Mouse (Mus musculus): ENCODE measurements around the gene Prokr2. TPM values are rescaled to one million over a fixed set of nuclear protein-coding genes. Genes with fewer than 3 reads are reported as not detected.

The Prokr2 gene
- total and polyA plus RNA-seq, 2 experiments from 2014 or later: 14.0 to 47.7 TPM

DNA sequence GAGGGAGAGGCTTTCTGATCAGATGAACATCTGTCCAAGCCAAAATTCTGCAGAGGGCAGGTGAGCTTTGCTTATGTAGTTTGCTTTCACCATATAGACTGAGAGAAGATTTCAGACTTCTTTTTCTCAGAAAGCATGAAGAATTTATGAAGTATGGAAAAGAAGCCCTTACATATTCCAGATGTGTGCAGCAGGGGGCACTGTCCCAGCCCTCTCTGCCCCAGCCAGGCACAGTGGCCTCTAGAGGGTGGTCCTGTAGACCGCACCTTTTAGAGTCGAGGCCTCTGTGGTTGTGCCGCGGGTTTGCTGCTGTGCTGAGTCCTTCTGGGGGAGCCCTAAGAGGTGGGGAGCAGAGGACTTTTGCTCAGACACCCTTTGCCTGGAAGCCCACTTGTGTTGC lies 79.3 kb downstream of the Prokr2 start:
- Histone ChIP-seq H3K4me3 (ENCODE audit: low read depth, low read length) (no peak overlapping the region), H3K36me3 (ENCODE audit: insufficient read depth) (peaks cover 82% of the 10 kb centered on the region), H3K9me3 (ENCODE audit: low read length) (no peaks in the 10 kb centered on the region), H3K27me3 (ENCODE audit: insufficient read depth, low read length) (no peaks in the 10 kb centered on the region), H3K4me1 (ENCODE audit: insufficient read depth) (no peaks in the 10 kb centered on the region), H3K27ac (ENCODE audit: low read depth, low read length) (no peak overlapping the region), H3K9ac (no peak overlapping the region), H3K4me2 (ENCODE audit: low read depth) (no peak overlapping the region)
- ATAC-seq (peak; percentile 43; the same call in 1 of the 2 replicates), DNase-seq (no peak)
- 58% methylated on average over 4 of the region's 4 CpGs for WGBS
- peak; percentile 59 for TF ChIP-seq CTCF (IDR thresholded peaks at IDR 0.05; ENCODE audit: low read depth)

DNA sequence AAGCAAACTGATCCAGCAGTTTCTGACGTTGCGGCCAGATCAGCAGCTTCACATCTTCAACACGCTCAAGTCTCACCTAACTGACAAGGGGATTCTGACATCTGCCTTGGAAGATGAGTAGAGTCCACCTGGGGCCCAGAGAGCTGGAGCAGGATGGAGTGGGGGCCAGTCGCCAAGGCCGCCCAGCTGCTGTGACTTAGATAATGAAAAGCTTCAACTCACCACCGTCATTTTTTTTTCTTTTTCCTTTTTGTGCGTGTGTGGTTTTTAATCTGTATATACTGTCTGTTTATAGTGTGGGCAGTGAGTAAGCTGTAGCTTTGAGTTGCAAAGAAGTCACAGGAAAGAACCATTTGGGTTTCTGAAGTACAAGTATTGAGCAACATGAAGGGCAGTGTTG lies 80.1 kb downstream of the Prokr2 start:
- Histone ChIP-seq H3K9ac (no peak overlapping the region), H3K36me3 (ENCODE audit: insufficient read depth) (peaks cover 82% of the 10 kb centered on the region), H3K27me3 (ENCODE audit: insufficient read depth, low read length) (no peaks in the 10 kb centered on the region), H3K4me3 (ENCODE audit: low read depth, low read length) (no peak overlapping the region), H3K9me3 (ENCODE audit: low read length) (no peaks in the 10 kb centered on the region), H3K4me1 (ENCODE audit: insufficient read depth) (no peaks in the 10 kb centered on the region), H3K4me2 (ENCODE audit: low read depth) (no peak overlapping the region), H3K27ac (ENCODE audit: low read depth, low read length) (no peak overlapping the region)
- DNase-seq (no peak), ATAC-seq (no peak)
- 96% methylated on average over 7 of the region's 7 CpGs for WGBS
- TF ChIP-seq CTCF (IDR thresholded peaks at IDR 0.05; ENCODE audit: low read depth): no peak

DNA sequence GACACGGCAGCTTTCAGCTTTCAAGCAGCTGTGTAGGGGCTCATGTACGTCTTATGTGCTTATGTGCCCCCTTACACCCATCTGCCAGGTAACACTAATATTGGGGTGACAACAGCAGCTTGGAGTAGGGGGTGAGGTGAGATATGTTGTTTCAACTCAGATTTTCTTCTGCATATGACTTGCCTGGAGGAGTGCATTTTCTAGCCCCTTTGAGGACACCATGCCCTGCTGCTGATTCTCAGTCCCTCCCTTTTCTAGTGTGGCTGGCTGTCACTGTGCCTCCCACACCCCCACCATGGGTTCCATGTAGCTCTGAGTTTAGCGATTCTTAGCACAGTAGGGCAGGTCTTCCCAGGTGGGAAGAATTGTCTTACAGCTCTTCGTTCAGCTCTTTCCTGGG lies 83.8 kb downstream of the Prokr2 start:
- TF ChIP-seq CTCF (IDR thresholded peaks at IDR 0.05; ENCODE audit: low read depth): no peak
- Histone ChIP-seq H3K27ac (ENCODE audit: low read depth, low read length) (no peak overlapping the region), H3K4me2 (ENCODE audit: low read depth) (no peak overlapping the region), H3K9me3 (ENCODE audit: low read length) (no peaks in the 10 kb centered on the region), H3K4me3 (ENCODE audit: low read depth, low read length) (no peak overlapping the region), H3K36me3 (ENCODE audit: insufficient read depth) (peaks cover 85% of the 10 kb centered on the region), H3K27me3 (ENCODE audit: insufficient read depth, low read length) (no peaks in the 10 kb centered on the region), H3K4me1 (ENCODE audit: insufficient read depth) (no peaks in the 10 kb centered on the region), H3K9ac (no peak overlapping the region)
- no peak for ATAC-seq
- no peak for DNase-seq
- 93% methylated on average over 4 of the region's 4 CpGs for WGBS

DNA sequence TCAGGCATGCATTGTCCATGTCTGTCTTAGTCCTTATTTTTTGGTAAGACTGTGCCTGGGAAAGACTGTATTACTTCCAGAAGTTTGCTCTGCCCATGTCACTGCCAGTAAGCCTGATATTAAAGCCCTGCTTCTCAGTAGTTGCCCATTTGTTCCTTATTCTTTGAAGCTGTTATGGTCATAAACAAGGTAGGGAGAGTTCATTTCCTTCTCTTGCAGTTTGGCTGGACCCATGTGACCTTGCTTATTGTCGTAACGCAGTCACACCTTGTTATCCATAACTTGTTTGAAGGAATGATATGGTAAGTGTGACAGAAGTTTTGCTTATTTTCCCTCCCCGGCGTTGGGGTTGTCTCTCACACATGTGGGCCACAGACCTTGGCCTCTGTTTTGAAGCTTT lies 87.0 kb downstream of the Prokr2 start:
- no peak for ATAC-seq
- H3K27ac ChIP-seq (ENCODE audit: low read depth, low read length): no peak overlapping the region
- 97% methylated on average over 4 of the region's 4 CpGs for WGBS
- peaks cover 84% of the 10 kb centered on the region for H3K36me3 ChIP-seq (ENCODE audit: insufficient read depth)
- H3K27me3 ChIP-seq (ENCODE audit: insufficient read depth, low read length): no peaks in the 10 kb centered on the region
- H3K4me3 ChIP-seq (ENCODE audit: low read depth, low read length): no peak overlapping the region
- no peaks in the 10 kb centered on the region for H3K4me1 ChIP-seq (ENCODE audit: insufficient read depth)
- H3K9ac ChIP-seq: no peak overlapping the region
- DNase-seq: no peak
- TF ChIP-seq CTCF (IDR thresholded peaks at IDR 0.05; ENCODE audit: low read depth): no peak
- no peak overlapping the region for H3K4me2 ChIP-seq (ENCODE audit: low read depth)
- no peaks in the 10 kb centered on the region for H3K9me3 ChIP-seq (ENCODE audit: low read length)

DNA sequence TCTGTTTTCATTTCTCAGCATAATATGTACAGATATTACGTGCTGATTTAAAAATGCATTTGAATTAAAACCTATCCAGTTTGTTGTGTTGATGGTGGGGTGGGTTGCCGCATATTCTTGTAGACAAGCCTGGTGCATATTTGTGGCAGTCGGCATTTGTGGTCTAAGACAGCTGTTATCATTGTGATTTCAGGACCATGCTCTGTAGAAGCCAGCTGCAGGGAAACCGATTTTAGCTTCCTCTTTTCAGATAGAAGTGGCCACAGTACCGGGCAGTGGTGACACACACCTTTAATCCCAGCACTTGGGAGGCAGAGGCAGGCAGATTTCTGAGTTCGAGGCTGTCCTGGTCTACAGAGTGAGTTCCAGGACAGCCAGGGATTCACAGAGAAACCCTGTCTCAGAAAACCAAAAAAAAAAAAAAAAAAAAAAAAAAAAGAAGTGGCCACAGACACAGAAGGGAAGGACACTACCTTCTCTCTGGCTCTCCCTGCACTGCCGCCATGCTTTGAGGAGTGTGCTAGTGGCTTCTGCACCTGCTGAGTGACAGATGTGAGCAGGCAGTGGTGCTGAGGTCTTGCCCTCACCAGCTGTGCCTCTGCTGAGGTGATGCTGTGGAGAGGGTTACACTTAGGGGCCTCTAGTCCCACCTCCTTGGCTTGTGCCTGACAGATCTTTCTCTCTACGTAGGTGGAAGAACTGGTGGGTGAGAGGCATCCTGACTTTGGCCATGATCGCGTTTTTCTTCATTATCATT lies 91.4 kb downstream of the Prokr2 start:
- Histone ChIP-seq H3K27ac (ENCODE audit: low read depth, low read length) (no peak overlapping the region), H3K4me3 (ENCODE audit: low read depth, low read length) (no peak overlapping the region), H3K4me1 (ENCODE audit: insufficient read depth) (peaks cover 10% of the 10 kb centered on the region), H3K4me2 (ENCODE audit: low read depth) (no peak overlapping the region), H3K36me3 (ENCODE audit: insufficient read depth) (peaks cover 52% of the 10 kb centered on the region), H3K9me3 (ENCODE audit: low read length) (no peaks in the 10 kb centered on the region), H3K9ac (no peak overlapping the region), H3K27me3 (ENCODE audit: insufficient read depth, low read length) (no peaks in the 10 kb centered on the region)
- WGBS: 92% methylated on average over 10 of the region's 10 CpGs
- no peak for TF ChIP-seq CTCF (IDR thresholded peaks at IDR 0.05; ENCODE audit: low read depth)
- no peak for DNase-seq
- ATAC-seq: no peak

DNA sequence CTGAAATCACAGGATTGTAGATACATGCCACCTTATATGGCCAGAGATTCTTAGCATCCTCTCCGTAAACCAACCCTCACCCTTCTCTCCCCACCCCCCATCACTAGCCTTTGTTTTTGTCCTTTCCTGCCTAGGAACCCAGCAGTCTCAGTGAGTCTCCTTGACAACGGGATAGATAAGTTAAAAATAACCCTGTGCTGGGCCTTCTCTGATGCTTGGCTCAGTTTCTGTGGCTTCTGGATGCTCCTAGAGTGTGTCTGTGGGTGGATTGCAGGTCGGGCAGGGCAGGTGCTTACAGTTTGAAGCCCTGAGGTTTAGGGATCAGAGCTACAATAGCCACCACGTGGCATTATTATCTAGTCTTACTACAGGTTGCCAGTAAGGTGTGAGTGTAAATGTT lies 93.2 kb downstream of the Prokr2 start:
- Histone ChIP-seq H3K4me2 (ENCODE audit: low read depth) (no peak overlapping the region), H3K27me3 (ENCODE audit: insufficient read depth, low read length) (no peaks in the 10 kb centered on the region), H3K9ac (no peak overlapping the region), H3K9me3 (ENCODE audit: low read length) (no peaks in the 10 kb centered on the region), H3K4me1 (ENCODE audit: insufficient read depth) (peaks cover 10% of the 10 kb centered on the region), H3K36me3 (ENCODE audit: insufficient read depth) (peaks cover 36% of the 10 kb centered on the region), H3K27ac (ENCODE audit: low read depth, low read length) (peak overlapping the region; percentile 81), H3K4me3 (ENCODE audit: low read depth, low read length) (no peak overlapping the region)
- 18% methylated on average over 4 of the region's 4 CpGs for WGBS
- DNase-seq (peak; percentile 64), ATAC-seq (peak; percentile 89)
- TF ChIP-seq CTCF (IDR thresholded peaks at IDR 0.05; ENCODE audit: low read depth): no peak

DNA sequence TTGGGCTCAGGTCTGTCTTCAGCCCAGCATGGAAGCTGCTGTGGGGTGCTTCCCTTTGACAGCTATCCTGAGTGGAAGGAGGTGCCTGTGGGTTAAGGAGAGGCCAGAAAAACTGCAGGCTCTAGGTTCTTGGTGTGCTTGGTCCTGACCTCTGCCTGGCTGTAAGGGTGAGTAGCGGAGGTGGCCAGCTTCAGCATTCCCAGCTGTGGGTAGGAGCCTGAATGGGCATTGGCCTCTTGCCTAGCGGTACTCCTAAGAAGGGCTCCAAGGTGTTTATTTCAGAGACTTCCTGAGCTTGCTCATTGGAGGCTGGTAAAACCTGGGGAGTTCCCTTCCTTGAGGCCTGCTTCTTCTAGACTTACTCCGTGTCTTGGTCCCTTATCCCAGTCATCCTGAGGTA lies 94.0 kb downstream of the Prokr2 start:
- no peak overlapping the region for H3K4me3 ChIP-seq (ENCODE audit: low read depth, low read length)
- 74% methylated on average over 3 of the region's 3 CpGs for WGBS
- H3K4me1 ChIP-seq (ENCODE audit: insufficient read depth): peaks cover 10% of the 10 kb centered on the region
- no peaks in the 10 kb centered on the region for H3K27me3 ChIP-seq (ENCODE audit: insufficient read depth, low read length)
- DNase-seq (no peak), ATAC-seq (no peak)
- H3K36me3 ChIP-seq (ENCODE audit: insufficient read depth): peaks cover 28% of the 10 kb centered on the region
- no peaks in the 10 kb centered on the region for H3K9me3 ChIP-seq (ENCODE audit: low read length)
- no peak overlapping the region for H3K9ac ChIP-seq
- peak overlapping the region; percentile 81 for H3K27ac ChIP-seq (ENCODE audit: low read depth, low read length)
- no peak for TF ChIP-seq CTCF (IDR thresholded peaks at IDR 0.05; ENCODE audit: low read depth)
- no peak overlapping the region for H3K4me2 ChIP-seq (ENCODE audit: low read depth)

Measured in forebrain, postnatal 0 days (tissue).